17 mouse cellular contexts compared by ENCODE assay signal in the genomic region with DNA sequence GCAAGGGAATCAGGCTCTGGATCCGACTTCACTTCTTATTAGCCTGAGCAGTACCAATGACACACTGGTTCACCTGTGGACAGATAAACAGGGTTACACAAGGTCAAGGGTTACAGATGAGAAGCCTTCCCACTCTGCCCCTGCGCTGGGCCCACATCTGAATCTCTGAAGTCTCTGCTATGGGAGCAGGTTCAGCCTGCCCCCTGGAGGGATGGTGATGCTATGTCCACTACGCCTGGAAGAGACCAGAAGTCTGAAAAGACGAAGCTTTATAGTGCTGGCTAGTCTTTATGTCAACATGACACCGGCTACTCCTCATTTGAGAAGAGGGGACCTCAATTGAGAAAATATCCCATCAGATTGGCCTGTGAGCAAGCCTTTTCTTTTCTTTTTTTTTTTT. TPM values are rescaled to one million over a fixed set of nuclear protein-coding genes. Genes with fewer than 3 reads are reported as not detected.
DNase-seq lines count a peak whose midpoint lies in the region; ATAC-seq and TF ChIP-seq lines count a peak whose summit lies in the region.
"Not testable (repeated sequence)": the region's sequence is repeated elsewhere in the genome, so short reads cannot be mapped to it uniquely, and the experiment has no call there.
"Had no signal": no experiment of that assay in that cellular context is flagged by ENCODE, and none has a peak within 500 bp of the region (broad histone marks: within the 10 kb centered on the region; RNA-seq: fewer than 3 reads in every experiment).

No protein-coding gene starts in this region.

- H3K9me3 ChIP-seq in intestine, postnatal 0 days (ENCODE audit: control insufficient read depth); limb, embryonic 11.5 days (ENCODE audit: control insufficient read depth, low read length); lung, postnatal 0 days (ENCODE audit: low read length): not testable (repeated sequence)

- not testable (repeated sequence) for TF ChIP-seq EP300 in lung, postnatal 0 days (IDR thresholded peaks at IDR 0.05)

- not testable (repeated sequence) for H3K27me3 ChIP-seq in intestine, postnatal 0 days (replicated peaks; ENCODE audit: control insufficient read depth, insufficient read depth, low read length); limb, embryonic 11.5 days (ENCODE audit: control insufficient read depth, insufficient read depth, low read length); lung, postnatal 0 days (replicated peaks; ENCODE audit: insufficient read depth, low read length)

- H3K4me3 ChIP-seq in intestine, postnatal 0 days (ENCODE audit: low read depth, low read length); limb, embryonic 11.5 days (ENCODE audit: low read depth, low read length); lung, postnatal 0 days (ENCODE audit: low read depth, low read length): not testable (repeated sequence)

- peaks cover 14% of the 10 kb centered on the region; the same call in 1 of the 2 replicates for H3K36me3 ChIP-seq in intestine, postnatal 0 days (ENCODE audit: control insufficient read depth, insufficient read depth)
- peaks cover 13% of the 10 kb centered on the region; the same call in 1 of the 2 replicates for H3K36me3 ChIP-seq in limb, embryonic 11.5 days (ENCODE audit: control insufficient read depth, insufficient read depth, low read length)
- H3K36me3 ChIP-seq in lung, postnatal 0 days (ENCODE audit: insufficient read depth, low read length): not testable (repeated sequence)

- peak; percentile 56 for TF ChIP-seq CTCF in intestine, postnatal 0 days (IDR thresholded peaks at IDR 0.05; ENCODE audit: low read depth)
- peak; percentile 43 for TF ChIP-seq CTCF in lung, postnatal 0 days (IDR thresholded peaks at IDR 0.05)

- not testable (repeated sequence) for H3K4me1 ChIP-seq in intestine, postnatal 0 days (replicated peaks; ENCODE audit: control insufficient read depth, insufficient read depth, low read length); limb, embryonic 11.5 days (ENCODE audit: control insufficient read depth, insufficient read depth, low read length); lung, postnatal 0 days (ENCODE audit: insufficient read depth, low read depth, low read length)

- DNase-seq in ES-CJ7 (ENCODE audit: low read depth, low spot score): peak; percentile 72
- DNase-seq in adrenal gland, postnatal 25 days: peak; percentile 14
- DNase-seq in limb, embryonic 11.5 days (ENCODE audit: low spot score): peak; percentile 26
- not testable (repeated sequence) for DNase-seq in lung, postnatal 0 days (ENCODE audit: low spot score)
- peak; percentile 17 for DNase-seq in retina, postnatal 1 day

- WGBS in intestine, postnatal 0 days: 68% methylated on average over 5 of the region's 5 CpGs
- 82% methylated on average over 5 of the region's 5 CpGs for WGBS in limb, embryonic 11.5 days
- WGBS in lung, postnatal 0 days: 78% methylated on average over 5 of the region's 5 CpGs

- ATAC-seq in erythroid progenitor cell, adult 5-6 weeks (replicated peaks; ENCODE audit: low FRiP score, poor library complexity, severe bottlenecking): peak; percentile 33; the same call in 1 of the 2 replicates
- not testable (repeated sequence) for ATAC-seq in intestine, postnatal 0 days; limb, embryonic 11.5 days (ENCODE audit: insufficient number of reproducible peaks, low FRiP score, low TSS enrichment, low read depth); lung, postnatal 0 days

- not testable (repeated sequence) for H3K27ac ChIP-seq in intestine, postnatal 0 days (ENCODE audit: low read depth, low read length); limb, embryonic 11.5 days (replicated peaks; ENCODE audit: low read depth, low read length); lung, postnatal 0 days (ENCODE audit: low read length)

- H3K9ac ChIP-seq in intestine, postnatal 0 days (ENCODE audit: low read depth, low read length); limb, embryonic 11.5 days (ENCODE audit: low read length); lung, postnatal 0 days (replicated peaks; ENCODE audit: low read depth): not testable (repeated sequence)

- not testable (repeated sequence) for H3K4me2 ChIP-seq in intestine, postnatal 0 days (replicated peaks; ENCODE audit: low read depth); limb, embryonic 11.5 days (ENCODE audit: low read depth, severe bottlenecking); lung, postnatal 0 days (replicated peaks; ENCODE audit: low read depth, low read length)

RNA-seq across cellular contexts. Expression of a gene that starts 2.2 kb away (rescaled TPM):
- not detected in 2 replicates for total RNA-seq in adrenal gland, postnatal 25 days (2021)
- total RNA-seq in erythroid progenitor cell, adult 5-6 weeks (2015; ENCODE audit: low replicate concordance): not detected in 2 replicates
- total RNA-seq in erythroid progenitor cell, adult 5-6 weeks (2017; ENCODE audit: low replicate concordance): not detected in 2 replicates
- polyA plus RNA-seq in intestine, postnatal 0 days (2015; fragmentation: Nextera tagmentation; extraction: Ambion mirVana): not detected in 2 replicates
- not detected in 2 replicates for polyA plus RNA-seq in limb, embryonic 11.5 days (2014; fragmentation: Nextera tagmentation; extraction: Ambion mirVana)
- not detected in 2 replicates for polyA plus RNA-seq in lung, postnatal 0 days (2015; fragmentation: Nextera tagmentation; extraction: Ambion mirVana)
- total RNA-seq: gastrocnemius, postnatal 4 days; left cerebral cortex, postnatal 10 days; megakaryocyte, adult 5-6 weeks; neutrophil, adult 5-6 weeks had no signal
- polyA plus RNA-seq: activated CD4-positive, CD25-positive, alpha-beta regulatory T cell, adult 4 months; cerebellum, adult 2 months; forebrain, embryonic 10.5 days; heart, embryonic 13.5 days; hindbrain, embryonic 13.5 days; liver, embryonic 13.5 days had no signal

RNA-seq across cellular contexts. Expression of a gene that starts 14.7 kb away (rescaled TPM):
- total RNA-seq in adrenal gland, postnatal 25 days (2021): 7.0 and 11.3 TPM in 2 replicates
- total RNA-seq in erythroid progenitor cell, adult 5-6 weeks (2015; ENCODE audit: low replicate concordance): 89.3 and 150 TPM in 2 replicates
- total RNA-seq in erythroid progenitor cell, adult 5-6 weeks (2017; ENCODE audit: low replicate concordance): 479 and 506 TPM in 2 replicates
- polyA plus RNA-seq in intestine, postnatal 0 days (2015; fragmentation: Nextera tagmentation; extraction: Ambion mirVana): 1.7 and 1.9 TPM in 2 replicates
- 12.3 and 12.5 TPM in 2 replicates for polyA plus RNA-seq in limb, embryonic 11.5 days (2014; fragmentation: Nextera tagmentation; extraction: Ambion mirVana)
- polyA plus RNA-seq in lung, postnatal 0 days (2015; fragmentation: Nextera tagmentation; extraction: Ambion mirVana): 0.37 and 1.0 TPM in 2 replicates

RNA-seq across cellular contexts. Expression of a gene that starts 29.1 kb away (rescaled TPM):
- not detected in 2 replicates for total RNA-seq in adrenal gland, postnatal 25 days (2021)
- not detected in 2 replicates for total RNA-seq in erythroid progenitor cell, adult 5-6 weeks (2015; ENCODE audit: low replicate concordance)
- total RNA-seq in erythroid progenitor cell, adult 5-6 weeks (2017; ENCODE audit: low replicate concordance): not detected in 2 replicates
- 0.25 and 0.31 TPM in 2 replicates for polyA plus RNA-seq in intestine, postnatal 0 days (2015; fragmentation: Nextera tagmentation; extraction: Ambion mirVana)
- 0.19 and 0.48 TPM in 2 replicates for polyA plus RNA-seq in limb, embryonic 11.5 days (2014; fragmentation: Nextera tagmentation; extraction: Ambion mirVana)
- polyA plus RNA-seq in lung, postnatal 0 days (2015; fragmentation: Nextera tagmentation; extraction: Ambion mirVana): 0.29 and 0.55 TPM in 2 replicates
- total RNA-seq: gastrocnemius, postnatal 4 days had no signal

RNA-seq across cellular contexts. Expression of a gene that starts 32.9 kb away (rescaled TPM):
- total RNA-seq in adrenal gland, postnatal 25 days (2021): 27.0 and 40.5 TPM in 2 replicates
- 2.9 TPM in 1 of 2 replicates, not detected in the other for total RNA-seq in erythroid progenitor cell, adult 5-6 weeks (2015; ENCODE audit: low replicate concordance)
- 0.39 TPM in 1 of 2 replicates, not detected in the other for total RNA-seq in erythroid progenitor cell, adult 5-6 weeks (2017; ENCODE audit: low replicate concordance)
- 16.8 and 17.6 TPM in 2 replicates for polyA plus RNA-seq in intestine, postnatal 0 days (2015; fragmentation: Nextera tagmentation; extraction: Ambion mirVana)
- 85.5 and 91.5 TPM in 2 replicates for polyA plus RNA-seq in limb, embryonic 11.5 days (2014; fragmentation: Nextera tagmentation; extraction: Ambion mirVana)
- 37.6 and 39.3 TPM in 2 replicates for polyA plus RNA-seq in lung, postnatal 0 days (2015; fragmentation: Nextera tagmentation; extraction: Ambion mirVana)

RNA-seq across cellular contexts. Expression of a gene that starts 33.4 kb away (rescaled TPM):
- total RNA-seq in adrenal gland, postnatal 25 days (2021): 35.2 and 36.4 TPM in 2 replicates
- 18.0 and 23.9 TPM in 2 replicates for total RNA-seq in erythroid progenitor cell, adult 5-6 weeks (2015; ENCODE audit: low replicate concordance)
- total RNA-seq in erythroid progenitor cell, adult 5-6 weeks (2017; ENCODE audit: low replicate concordance): 23.4 and 29.3 TPM in 2 replicates
- 20.6 and 22.6 TPM in 2 replicates for polyA plus RNA-seq in intestine, postnatal 0 days (2015; fragmentation: Nextera tagmentation; extraction: Ambion mirVana)
- polyA plus RNA-seq in limb, embryonic 11.5 days (2014; fragmentation: Nextera tagmentation; extraction: Ambion mirVana): 66.8 and 71.3 TPM in 2 replicates
- 23.9 and 29.0 TPM in 2 replicates for polyA plus RNA-seq in lung, postnatal 0 days (2015; fragmentation: Nextera tagmentation; extraction: Ambion mirVana)
